Mouse (Mus musculus) thymus, adult 2 months (tissue): ENCODE data around the gene Fhit.

Experiments used
- CTCF ChIP-seq: fragments of 200-500 bp; IDR thresholded peaks from 2 replicates; pipeline ENCODE4 v1.5.1; 2012; ENCODE audit warnings: mild to moderate bottlenecking, control low read depth, low read length, moderate library complexity, borderline replicate concordance; ENCODE audit not compliant: control insufficient read depth, poor library complexity, insufficient read depth; ENCODE audit errors: extremely low read depth
- POLR2A ChIP-seq: fragments of 200-500 bp; IDR thresholded peaks from 2 replicates; pipeline ENCODE4 v1.6.1; 2012; ENCODE audit warnings: mild to moderate bottlenecking, low read length, control low read depth, moderate library complexity; ENCODE audit not compliant: control insufficient read depth, poor library complexity, insufficient read depth; ENCODE audit errors: extremely low read depth

DNA sequence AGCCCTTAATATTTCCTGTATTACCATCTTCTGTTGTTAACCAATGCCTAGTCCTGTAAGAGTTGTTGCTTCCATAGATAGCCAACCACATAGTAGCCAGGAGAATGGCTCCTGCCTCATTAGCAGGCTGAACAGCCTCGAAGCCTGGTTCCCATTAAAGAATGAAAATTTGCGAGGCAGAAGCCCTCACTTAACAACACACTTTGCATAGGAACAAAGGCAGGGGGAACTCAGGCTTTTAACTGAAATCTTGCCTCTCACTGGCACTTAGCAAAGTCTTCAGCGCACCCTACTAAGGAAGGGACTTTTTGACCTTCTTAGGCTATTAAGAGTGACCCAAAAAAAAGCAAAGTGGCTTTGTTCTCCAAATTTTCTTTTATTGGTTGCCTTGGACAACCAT lies 1529.3 kb downstream of the Fhit start:
- TF ChIP-seq POLR2A, result no peak
- no peak for TF ChIP-seq CTCF
